Mouse (Mus musculus) heart, postnatal 10 days (tissue): ENCODE data around the gene Nt5dc1. TPM values are rescaled to one million over a fixed set of nuclear protein-coding genes. Genes with fewer than 3 reads are reported as not detected.

ENCODE experiments used
- DNase-seq, 2 experiments: peaks; one replicate each; pipeline ENCODE4 v3.0.0; 2021
- intact Hi-C: fragments of 180-260 bp; cut with DNase I; formaldehyde crosslinking; loops from one replicate; pipeline ENCODE4 v1.15.1; 2025
- total RNA-seq, 2 experiments: library from RNA; stranded (reverse); gene quantifications; 2 replicates each; pipeline ENCODE4 v1.2.3; 2021

Gene Nt5dc1
- total RNA-seq, 2 experiments from 2014 or later: 11.1 to 11.4 TPM

GRCm38 (mm10) chr10:34249594-34249993 lies 168.8 kb downstream of the Nt5dc1 start:
- intact Hi-C loops: no loop called here
- no peak for DNase-seq

GRCm38 (mm10) chr10:34247757-34248156 lies 170.6 kb downstream of the Nt5dc1 start:
- no peak for DNase-seq
- intact Hi-C loops: no loop called here

GRCm38 (mm10) chr10:34246106-34246505 lies 172.2 kb downstream of the Nt5dc1 start:
- peak in 1 of 2 experiments; percentile 10 for DNase-seq
- intact Hi-C loops: no loop called here

GRCm38 (mm10) chr10:34244745-34245144 lies 173.6 kb downstream of the Nt5dc1 start:
- intact Hi-C loops: no loop called here
- no peak for DNase-seq

GRCm38 (mm10) chr10:34238536-34238935 lies 179.8 kb downstream of the Nt5dc1 start:
- DNase-seq: no peak
- intact Hi-C loops: no loop called here

Other genes starting within 250 kb of the Nt5dc1 start
- gene Dse, start 210.8 kb downstream of the Nt5dc1 start, total RNA-seq: 1 to 10 TPM; 8.6 to 10.0 TPM
- gene Tspyl1, start 136.4 kb downstream of the Nt5dc1 start, total RNA-seq: 10 to 100 TPM; 52.3 to 57.4 TPM
- 10 to 100 TPM; 12.3 to 13.6 TPM for gene Tspyl4, start 121.1 kb downstream of the Nt5dc1 start, total RNA-seq
- gene Col10a1, start 28.6 kb downstream of the Nt5dc1 start, total RNA-seq: under 1 TPM; 0.20 to 0.24 TPM
- 1 to 10 TPM; 2.7 to 4.9 TPM for gene Frk, start 64.8 kb upstream of the Nt5dc1 start, total RNA-seq